Mouse (Mus musculus): Measurements from ENCODE around the gene H2al2a.

DNA sequence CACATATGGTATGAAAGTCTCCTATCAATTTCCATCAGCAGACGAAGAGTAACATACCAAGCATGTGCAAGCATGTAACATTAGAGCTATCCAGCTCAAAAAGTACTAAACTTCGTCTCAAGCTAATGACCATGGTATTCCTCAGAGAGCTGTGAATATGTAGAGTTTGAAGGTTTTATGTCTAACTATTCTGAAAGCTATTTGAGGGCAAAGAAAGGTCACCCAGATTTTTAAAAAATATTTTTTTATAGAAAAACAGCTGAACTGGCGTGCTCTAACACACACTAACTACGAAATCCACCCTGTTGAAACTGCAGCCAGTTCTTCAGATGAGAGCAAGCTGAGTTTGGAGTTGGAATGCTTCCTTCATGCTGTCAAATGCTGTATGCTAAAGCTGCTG is 7.5 kb upstream of the H2al2a start:
- TF ChIP-seq CTCF (IDR thresholded peaks at IDR 0.05; ENCODE audit: low read depth) (no peak), EP300 (optimal IDR thresholded peaks at IDR 0.05) (no peak)

Data from stomach, postnatal 0 days (tissue).